Mouse (Mus musculus): Measurements from ENCODE around the gene Aff1.

DNA sequence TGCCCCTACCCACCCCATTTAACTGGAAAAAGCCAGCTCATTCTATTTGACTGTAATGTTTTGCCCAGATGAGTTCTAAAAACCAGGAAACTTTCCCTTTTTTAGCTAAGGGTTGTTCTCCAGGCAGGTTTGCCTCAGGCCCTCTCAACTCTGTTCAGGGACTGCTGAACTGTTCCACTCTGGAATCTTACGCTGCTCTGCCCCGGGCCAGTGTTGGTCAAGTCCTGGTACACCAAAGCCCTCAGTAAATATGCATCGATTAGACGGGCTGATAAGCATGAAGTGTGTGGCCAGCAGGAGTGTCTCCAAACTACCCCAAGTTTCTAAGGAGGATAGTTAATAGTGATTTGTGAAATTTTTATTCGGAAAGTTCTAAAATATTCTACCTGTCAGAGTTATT lies 46.3 kb downstream of the Aff1 start:
- TF ChIP-seq EP300 (IDR thresholded peaks at IDR 0.05; ENCODE audit: low read depth) (no peak), CTCF (IDR thresholded peaks at IDR 0.05; ENCODE audit: low read depth) (no peak)

All from liver, embryonic 14.5 days (tissue).